Mouse (Mus musculus) stomach, postnatal 0 days (tissue): ENCODE measurements around the gene Clec2d.

Source experiments
- CTCF ChIP-seq: IDR thresholded peaks from 2 replicates; pipeline ENCODE4 v1.5.1; 2016; ENCODE audit warnings: antibody characterized with exemption, low read depth, mild to moderate bottlenecking, moderate library complexity
- EP300 ChIP-seq: optimal IDR thresholded peaks from 2 replicates; pipeline ENCODE3; 2016; ENCODE audit warnings: antibody characterized with exemption

GRCm38 (mm10) chr6:129225078-129225477 lies 44.7 kb downstream of the Clec2d start:
- TF ChIP-seq CTCF (no peak), EP300 (no peak)
